Mouse (Mus musculus): Measurements from ENCODE around the gene Ctsf. TPM values are rescaled to one million over a fixed set of nuclear protein-coding genes. Genes with fewer than 3 reads are reported as not detected.
"Not testable (repeated sequence)": the region's sequence is repeated elsewhere in the genome, so short reads cannot be mapped to it uniquely, and the experiment has no call there.

Ctsf gene
- polyA plus RNA-seq (2012; rRNA removed) = 73.6 and 85.2 TPM in 2 replicates

DNA sequence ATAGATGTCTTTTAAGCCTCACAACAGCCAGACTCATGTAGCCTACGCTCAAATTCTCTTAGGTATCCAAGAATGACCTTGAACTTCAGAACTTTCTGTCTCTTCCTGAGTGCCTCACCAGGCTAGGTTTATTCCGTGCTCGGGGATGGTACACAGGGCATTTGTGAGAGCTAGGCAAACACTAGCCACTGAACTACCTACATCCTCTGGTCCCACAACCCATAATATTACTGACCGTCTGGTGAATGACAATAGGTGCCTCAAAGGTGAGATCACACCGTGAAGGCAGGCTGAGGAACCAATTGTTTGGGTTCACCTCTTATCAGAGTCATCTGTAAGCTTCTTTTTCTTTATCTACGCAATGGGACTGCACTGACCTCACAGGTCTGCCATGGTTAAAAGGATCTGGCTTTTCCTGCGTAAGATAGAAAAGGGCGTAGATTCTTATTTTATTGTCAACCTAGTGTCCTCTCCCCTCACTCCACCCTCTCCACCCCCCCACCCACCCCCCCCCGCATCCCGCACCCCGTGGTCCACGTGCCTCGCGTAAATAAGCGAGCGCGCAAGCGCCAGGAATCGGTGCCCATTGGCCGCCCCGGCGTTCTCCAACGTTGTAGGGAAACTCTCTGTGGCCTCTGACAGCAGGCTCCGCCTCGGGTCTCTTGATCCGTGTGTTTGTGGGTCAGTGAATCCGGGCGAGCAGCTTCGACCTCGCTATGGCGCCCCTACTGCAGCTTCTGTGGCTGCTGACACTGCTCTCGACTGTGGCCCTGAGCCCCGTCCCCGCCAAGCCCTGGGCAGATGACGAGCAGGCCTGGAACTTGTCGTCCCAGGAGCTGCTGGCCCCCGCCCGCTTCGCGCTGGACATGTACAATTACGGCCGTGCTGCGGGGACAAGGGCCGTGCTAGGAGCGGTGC, at the start of gene Ctsf:
Gene Ctsf (plus strand): TSS at position 579 of the 918 bp plus-strand sequence.
- TF ChIP-seq POLR2A (IDR thresholded peaks at IDR 0.05; ENCODE audit: borderline replicate concordance, extremely low read depth, insufficient read depth, insufficient read length, poor library complexity, severe bottlenecking) (no peak), CTCF (IDR thresholded peaks at IDR 0.05; ENCODE audit: borderline replicate concordance, extremely low read depth, insufficient read depth, insufficient read length) (no peak)
- DNase-seq (ENCODE audit: low read depth) = peak; percentile 91

DNA sequence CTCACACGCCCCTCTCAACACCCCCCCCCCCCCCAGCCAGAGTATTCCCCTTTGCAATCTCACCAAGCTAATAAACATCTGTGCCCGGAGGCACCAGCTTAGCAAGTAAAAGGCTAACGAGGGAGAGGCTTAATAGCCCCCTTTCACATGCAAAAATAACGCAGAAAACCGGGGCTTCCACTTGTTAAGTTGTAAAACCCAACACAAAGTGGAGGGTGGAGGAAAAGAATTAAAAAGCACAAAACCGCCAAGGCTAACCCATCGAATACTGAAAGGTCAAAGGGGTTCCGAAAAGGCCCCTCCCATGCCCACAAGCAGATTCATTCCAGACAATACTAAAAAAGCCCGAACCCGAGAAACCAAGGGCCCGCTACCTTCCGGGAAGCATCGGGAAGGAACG, 44.6 kb upstream of the Ctsf start:
- no peak for TF ChIP-seq CTCF (IDR thresholded peaks at IDR 0.05; ENCODE audit: borderline replicate concordance, extremely low read depth, insufficient read depth, insufficient read length)
- peak; percentile 44 for DNase-seq (ENCODE audit: low read depth)

DNA sequence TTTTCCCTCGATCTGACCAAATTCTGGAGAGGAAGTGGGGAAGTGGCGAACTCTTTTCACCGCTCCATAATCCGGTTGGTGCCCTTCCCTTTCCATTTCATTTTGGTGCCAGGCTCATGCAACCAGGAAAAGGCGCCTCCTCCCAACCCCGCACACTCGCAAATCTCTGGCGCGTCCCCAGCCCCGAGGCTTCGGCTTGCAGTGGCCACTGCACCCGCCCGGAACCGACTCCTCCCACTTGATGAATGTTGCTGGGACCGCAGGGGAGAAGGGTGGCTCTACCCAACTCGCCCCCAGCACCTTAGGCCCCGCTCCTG, 44.2 kb upstream of the Ctsf start:
- DNase-seq (ENCODE audit: low read depth) = no peak
- no peak for TF ChIP-seq POLR2A (IDR thresholded peaks at IDR 0.05; ENCODE audit: borderline replicate concordance, extremely low read depth, insufficient read depth, insufficient read length, poor library complexity, severe bottlenecking)
- TF ChIP-seq CTCF (IDR thresholded peaks at IDR 0.05; ENCODE audit: borderline replicate concordance, extremely low read depth, insufficient read depth, insufficient read length) = no peak

DNA sequence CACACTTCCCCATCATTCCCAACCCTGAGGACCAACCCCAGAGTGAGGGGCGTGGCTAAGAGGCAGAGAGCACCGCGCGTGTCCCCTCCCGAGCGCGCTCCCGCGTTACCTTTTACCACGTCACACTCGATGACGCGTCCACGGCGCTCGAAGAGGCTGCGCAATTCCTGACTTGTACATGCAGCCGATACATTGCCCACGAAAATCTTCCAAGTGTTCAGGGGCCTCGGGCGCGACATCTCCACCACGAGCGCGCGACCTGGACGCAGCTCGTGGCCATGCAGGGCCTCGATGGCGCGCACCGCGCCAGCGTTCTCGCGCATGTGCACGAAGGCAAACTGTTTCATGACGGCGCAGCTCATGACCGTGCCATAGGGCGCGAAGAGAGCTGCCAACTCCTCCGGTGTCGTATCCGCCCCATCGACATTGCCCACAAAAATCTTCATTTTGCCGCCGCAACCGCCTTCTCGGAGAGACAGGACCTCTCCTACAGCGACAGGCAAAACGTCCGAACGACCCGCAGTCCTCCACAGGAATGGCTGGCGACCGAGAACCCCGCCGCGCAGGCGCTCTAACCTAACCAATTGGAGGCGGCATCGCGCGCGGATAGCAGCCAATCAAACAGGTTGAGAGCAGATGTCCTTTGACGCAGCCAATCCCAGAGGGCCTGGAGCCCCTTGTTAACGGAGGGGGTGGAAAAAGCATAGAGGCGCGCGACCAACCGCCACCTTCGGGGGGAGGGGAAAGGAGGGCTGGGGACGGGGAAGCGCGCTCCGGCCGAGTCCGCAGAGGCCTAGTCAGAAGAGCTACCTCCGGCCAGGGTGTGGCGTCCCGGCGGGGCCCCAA, 43.6 kb upstream of the Ctsf start, which contains the start of the genes Gm21992 and Rbm14:
Gene Gm21992 (minus strand): TSS at position 550 of the 846 bp plus-strand sequence.
Gene Rbm14 (minus strand): TSS at position 572 of the 846 bp plus-strand sequence.
- peak; percentile 100 for DNase-seq (ENCODE audit: low read depth)
- TF ChIP-seq POLR2A (IDR thresholded peaks at IDR 0.05; ENCODE audit: borderline replicate concordance, extremely low read depth, insufficient read depth, insufficient read length, poor library complexity, severe bottlenecking) (peak; percentile 59; the same call in 1 of the 2 replicates), CTCF (IDR thresholded peaks at IDR 0.05; ENCODE audit: borderline replicate concordance, extremely low read depth, insufficient read depth, insufficient read length) (no peak)

DNA sequence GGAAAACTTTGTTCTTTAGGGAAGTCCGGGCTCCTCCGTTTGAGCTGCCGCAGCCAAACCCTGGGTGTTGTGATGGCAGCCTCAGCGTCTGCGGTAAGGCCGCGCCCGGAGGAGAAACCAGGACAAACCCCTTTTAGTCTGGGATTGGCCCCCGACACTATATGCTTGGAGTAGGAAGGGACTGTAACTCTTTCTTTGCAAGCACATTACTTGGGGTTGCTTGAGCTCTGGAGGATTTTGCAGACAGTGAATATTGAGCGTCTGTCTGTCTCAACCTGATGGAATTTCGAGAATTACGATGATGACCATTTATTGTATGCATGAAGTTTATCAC, 43.1 kb upstream of the Ctsf start:
- TF ChIP-seq CTCF (IDR thresholded peaks at IDR 0.05; ENCODE audit: borderline replicate concordance, extremely low read depth, insufficient read depth, insufficient read length) = no peak
- no peak for TF ChIP-seq POLR2A (IDR thresholded peaks at IDR 0.05; ENCODE audit: borderline replicate concordance, extremely low read depth, insufficient read depth, insufficient read length, poor library complexity, severe bottlenecking)
- DNase-seq (ENCODE audit: low read depth) = no peak

DNA sequence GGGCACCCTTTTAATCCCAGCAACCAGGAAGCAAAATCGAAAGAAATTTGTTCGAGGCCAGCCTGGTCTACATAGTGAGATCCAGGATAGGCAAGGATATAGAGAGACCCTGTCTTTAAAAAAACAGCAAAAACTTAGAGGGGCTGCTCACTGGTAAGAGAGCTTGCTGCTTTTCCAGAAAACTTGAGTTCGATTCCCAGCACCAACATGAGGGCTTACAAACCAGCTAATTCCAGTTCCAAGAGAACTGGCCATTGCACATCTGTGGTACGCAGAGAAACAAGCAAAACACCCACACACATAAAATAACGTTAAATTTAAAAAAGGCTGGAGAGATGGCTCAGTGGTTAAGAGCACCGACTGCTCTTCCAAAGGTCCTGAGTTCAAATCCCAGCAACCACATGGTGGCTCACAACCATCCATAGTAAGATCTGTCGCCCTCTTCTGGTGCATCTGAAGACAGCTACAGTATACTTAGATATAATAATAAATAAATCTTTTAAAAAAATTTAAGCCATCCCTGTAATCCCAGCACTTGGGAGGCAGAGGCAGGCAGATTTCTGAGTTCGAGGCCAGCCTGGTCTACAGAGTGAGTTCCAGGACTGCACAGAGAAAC, 42.5 kb upstream of the Ctsf start:
- not testable (repeated sequence) for DNase-seq (ENCODE audit: low read depth)

DNA sequence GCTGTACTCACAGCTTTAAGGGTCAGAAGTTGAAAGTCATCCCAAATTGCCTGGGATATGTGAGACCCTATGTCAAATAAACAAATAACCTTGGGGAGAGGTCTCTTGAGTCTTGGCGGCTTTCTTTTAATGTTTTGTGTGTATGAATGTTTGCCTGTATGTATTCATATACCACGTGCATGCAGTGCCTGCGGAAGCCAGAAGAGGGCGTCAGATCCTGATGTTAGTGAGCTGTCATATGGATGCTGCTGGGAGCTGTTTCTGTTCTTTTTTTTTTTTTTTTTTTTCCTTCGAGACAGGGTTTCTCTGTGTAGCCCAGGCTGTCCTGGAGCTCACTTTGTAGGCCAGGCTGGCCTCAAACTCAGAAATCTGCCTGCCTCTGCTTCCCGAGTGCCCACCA, 41.9 kb upstream of the Ctsf start:
- peak; percentile 29; the same call in 1 of the 2 replicates for TF ChIP-seq CTCF (IDR thresholded peaks at IDR 0.05; ENCODE audit: borderline replicate concordance, extremely low read depth, insufficient read depth, insufficient read length)
- TF ChIP-seq POLR2A (IDR thresholded peaks at IDR 0.05; ENCODE audit: borderline replicate concordance, extremely low read depth, insufficient read depth, insufficient read length, poor library complexity, severe bottlenecking) = no peak
- DNase-seq (ENCODE audit: low read depth) = no peak

DNA sequence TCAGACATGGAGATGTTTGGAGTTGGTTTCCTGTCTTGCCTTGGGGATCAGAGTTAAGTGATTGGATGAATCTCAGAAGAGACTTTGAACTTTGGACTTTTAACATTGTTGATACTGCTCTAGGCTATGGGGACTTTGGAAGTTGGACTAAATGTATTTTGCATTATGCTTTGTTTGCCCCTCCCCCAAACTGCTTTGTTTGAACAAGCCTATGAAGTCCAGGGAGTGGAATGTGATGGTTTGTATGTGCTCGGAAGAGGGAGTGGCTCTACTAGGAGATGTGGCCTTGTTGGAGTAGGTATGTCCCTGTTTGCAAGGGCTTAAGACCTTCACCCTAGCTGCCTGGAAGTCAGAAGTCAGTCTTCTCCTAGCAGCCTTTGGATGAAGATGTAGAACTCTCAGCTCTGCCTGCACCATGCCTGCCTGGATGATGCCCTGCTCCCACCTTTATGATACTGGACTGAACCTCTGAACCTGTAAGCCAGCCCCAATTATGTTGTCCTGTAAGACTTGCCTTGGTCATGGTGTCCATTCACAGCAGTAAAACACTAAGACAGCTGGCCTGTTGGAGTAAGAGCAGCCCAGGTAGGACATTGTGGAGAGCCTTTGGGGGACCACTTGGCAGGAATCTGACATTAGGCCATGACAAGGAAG, 37.6 kb upstream of the Ctsf start:
- no peak for DNase-seq (ENCODE audit: low read depth)
- TF ChIP-seq POLR2A (IDR thresholded peaks at IDR 0.05; ENCODE audit: borderline replicate concordance, extremely low read depth, insufficient read depth, insufficient read length, poor library complexity, severe bottlenecking) = no peak
- TF ChIP-seq CTCF (IDR thresholded peaks at IDR 0.05; ENCODE audit: borderline replicate concordance, extremely low read depth, insufficient read depth, insufficient read length) = no peak

DNA sequence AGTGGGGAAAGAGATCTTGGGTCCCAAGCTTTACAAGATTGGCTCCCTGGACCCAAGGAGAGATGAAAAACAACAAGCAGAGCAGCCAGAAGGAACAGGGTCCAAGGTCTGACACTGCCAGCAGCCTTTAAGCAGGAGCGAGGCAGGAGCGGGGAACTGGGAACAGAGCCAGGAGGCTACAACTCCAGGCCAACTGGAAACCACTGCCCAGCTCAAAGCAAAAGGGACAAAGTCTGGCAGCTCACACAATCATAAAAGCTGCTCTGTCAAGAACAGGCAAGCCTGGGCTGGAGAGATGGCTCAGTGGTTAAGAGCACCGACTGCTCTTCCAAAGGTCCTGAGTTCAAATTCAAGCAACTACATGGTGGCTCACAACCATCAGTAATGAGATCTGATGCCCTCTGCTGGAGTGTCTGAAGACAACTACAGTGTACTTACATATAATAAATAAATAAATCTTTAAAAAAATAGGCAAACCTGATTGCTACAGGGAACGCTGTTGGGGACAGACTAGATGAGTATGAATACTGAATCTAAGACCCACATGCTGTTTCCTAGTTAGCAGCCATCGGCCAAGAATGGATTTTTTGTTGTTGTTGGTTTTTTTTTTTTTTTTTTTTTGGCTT, 34.1 kb upstream of the Ctsf start:
- peak; percentile 87 for DNase-seq (ENCODE audit: low read depth)
- TF ChIP-seq POLR2A (IDR thresholded peaks at IDR 0.05; ENCODE audit: borderline replicate concordance, extremely low read depth, insufficient read depth, insufficient read length, poor library complexity, severe bottlenecking) (no peak), CTCF (IDR thresholded peaks at IDR 0.05; ENCODE audit: borderline replicate concordance, extremely low read depth, insufficient read depth, insufficient read length) (no peak)

DNA sequence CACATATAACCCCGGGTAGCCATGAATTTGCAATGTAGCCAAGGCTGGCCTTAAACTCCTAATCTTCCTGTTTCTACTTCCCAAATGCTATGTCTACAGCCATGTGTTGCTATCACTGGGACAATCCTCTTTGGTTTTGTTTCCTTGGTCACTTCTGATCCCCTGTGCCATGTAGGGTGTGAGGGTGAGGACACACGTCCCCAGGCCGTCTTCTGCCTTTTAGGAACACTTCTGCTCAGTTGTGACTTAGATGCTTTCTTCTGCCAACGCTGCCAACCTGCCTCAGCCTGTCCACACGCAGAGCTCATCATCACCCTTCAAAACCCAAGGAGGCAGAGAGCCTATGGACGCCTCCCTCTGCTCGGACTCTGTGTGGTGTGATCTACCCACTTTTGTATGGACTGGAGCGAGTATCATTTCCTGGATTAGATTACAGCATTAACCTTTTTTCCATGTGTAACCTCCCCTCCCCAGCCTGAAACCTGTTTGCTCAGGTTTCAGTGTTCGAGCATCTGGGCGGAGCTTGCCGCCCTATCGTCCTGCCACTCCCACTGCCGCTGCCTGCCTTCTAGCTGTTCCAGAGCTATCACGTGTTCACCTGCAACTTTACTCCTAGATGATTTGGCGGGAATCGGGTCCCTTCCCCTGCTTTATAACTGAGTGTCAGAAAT, 26.4 kb upstream of the Ctsf start:
- no peak for DNase-seq (ENCODE audit: low read depth)
- no peak for TF ChIP-seq POLR2A (IDR thresholded peaks at IDR 0.05; ENCODE audit: borderline replicate concordance, extremely low read depth, insufficient read depth, insufficient read length, poor library complexity, severe bottlenecking)
- TF ChIP-seq CTCF (IDR thresholded peaks at IDR 0.05; ENCODE audit: borderline replicate concordance, extremely low read depth, insufficient read depth, insufficient read length) = no peak

Data from brain, embryonic 14.5 days (tissue).